Mouse (Mus musculus): Measurements from ENCODE around the gene Olfr153.

DNA sequence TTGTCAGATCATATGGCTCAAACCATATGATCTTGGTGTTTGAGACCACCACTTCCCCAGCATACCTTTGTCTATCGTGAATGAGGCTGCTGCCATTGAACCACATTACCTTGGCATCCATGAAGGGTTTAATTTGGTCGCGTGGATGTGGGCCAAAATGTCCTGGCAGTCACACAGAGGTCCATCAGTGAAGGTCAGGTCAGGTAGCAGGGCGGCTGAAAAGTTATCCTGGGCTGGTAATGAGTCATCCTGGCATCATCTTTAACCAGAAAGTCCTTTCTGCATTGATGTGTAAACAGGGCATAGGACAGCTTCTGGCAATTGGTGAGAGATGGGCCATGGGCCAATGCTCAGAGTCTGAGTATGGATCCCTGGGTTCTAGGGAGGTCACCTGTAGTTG lies 10.9 kb upstream of the Olfr153 start:
- TF ChIP-seq CTCF (conservative IDR thresholded peaks at IDR 0.05; ENCODE audit: low read length) (no peak), POU5F1 (IDR thresholded peaks at IDR 0.05; ENCODE audit: borderline replicate concordance, low read length) (no peak), NANOG (IDR thresholded peaks at IDR 0.05; ENCODE audit: borderline replicate concordance, low read length) (no peak)
